Mouse (Mus musculus): ENCODE data around the gene Neto2. TPM values are rescaled to one million over a fixed set of nuclear protein-coding genes. Genes with fewer than 3 reads are reported as not detected.
"Not testable (repeated sequence)": the region's sequence is repeated elsewhere in the genome, so short reads cannot be mapped to it uniquely, and the experiment has no call there.

Neto2 gene
- polyA plus RNA-seq, 1 experiment from 2014 or later, result 15.6 TPM

GRCm38 (mm10) chr8:85661995-85662394 is 38.7 kb downstream of the Neto2 start:
- no peaks in the 10 kb centered on the region for H3K4me1 ChIP-seq (ENCODE audit: control insufficient read depth, insufficient read depth, low read length)
- H3K9me3 ChIP-seq (ENCODE audit: control insufficient read depth, low read depth, low read length), result no peaks in the 10 kb centered on the region
- H3K36me3 ChIP-seq (ENCODE audit: control insufficient read depth, insufficient read depth, low read length), result no peaks in the 10 kb centered on the region
- WGBS, result 62% methylated on average over 5 of the region's 5 CpGs
- H3K27me3 ChIP-seq (ENCODE audit: control insufficient read depth, insufficient read depth, low read length), result no peaks in the 10 kb centered on the region
- no peak overlapping the region for H3K9ac ChIP-seq (replicated peaks; ENCODE audit: low read depth, low read length)
- no peak for ATAC-seq (ENCODE audit: insufficient number of reproducible peaks, insufficient read depth, low FRiP score, low read depth)
- H3K4me3 ChIP-seq (ENCODE audit: low read depth, low read length), result no peak overlapping the region
- H3K4me2 ChIP-seq (replicated peaks; ENCODE audit: low read depth, low read length), result no peak overlapping the region
- no peak overlapping the region for H3K27ac ChIP-seq (ENCODE audit: low read length)

GRCm38 (mm10) chr8:85651201-85651600 is 49.5 kb downstream of the Neto2 start:
- peaks cover 4% of the 10 kb centered on the region; the same call in 1 of the 2 replicates for H3K36me3 ChIP-seq (ENCODE audit: control insufficient read depth, insufficient read depth, low read length)
- H3K9ac ChIP-seq (replicated peaks; ENCODE audit: low read depth, low read length), result no peak overlapping the region
- no peaks in the 10 kb centered on the region for H3K27me3 ChIP-seq (ENCODE audit: control insufficient read depth, insufficient read depth, low read length)
- H3K4me3 ChIP-seq (ENCODE audit: low read depth, low read length), result no peak overlapping the region
- no peaks in the 10 kb centered on the region for H3K9me3 ChIP-seq (ENCODE audit: control insufficient read depth, low read depth, low read length)
- WGBS, result 83% methylated on average over 2 of the region's 2 CpGs
- H3K4me1 ChIP-seq (ENCODE audit: control insufficient read depth, insufficient read depth, low read length), result no peaks in the 10 kb centered on the region
- ATAC-seq (ENCODE audit: insufficient number of reproducible peaks, insufficient read depth, low FRiP score, low read depth), result no peak
- H3K27ac ChIP-seq (ENCODE audit: low read length), result no peak overlapping the region
- no peak overlapping the region for H3K4me2 ChIP-seq (replicated peaks; ENCODE audit: low read depth, low read length)

GRCm38 (mm10) chr8:85648553-85648952 is 52.2 kb downstream of the Neto2 start:
- no peak for ATAC-seq (ENCODE audit: insufficient number of reproducible peaks, insufficient read depth, low FRiP score, low read depth)

GRCm38 (mm10) chr8:85644921-85645665 is 55.6 kb downstream of the Neto2 start:
- Histone ChIP-seq H3K4me1 (ENCODE audit: control insufficient read depth, insufficient read depth, low read length) (no peaks in the 10 kb centered on the region), H3K27me3 (ENCODE audit: control insufficient read depth, insufficient read depth, low read length) (no peaks in the 10 kb centered on the region), H3K4me2 (replicated peaks; ENCODE audit: low read depth, low read length) (no peak overlapping the region), H3K9ac (replicated peaks; ENCODE audit: low read depth, low read length) (no peak overlapping the region), H3K9me3 (ENCODE audit: control insufficient read depth, low read depth, low read length) (no peaks in the 10 kb centered on the region), H3K27ac (ENCODE audit: low read length) (no peak overlapping the region), H3K36me3 (ENCODE audit: control insufficient read depth, insufficient read depth, low read length) (peaks cover 4% of the 10 kb centered on the region), H3K4me3 (ENCODE audit: low read depth, low read length) (no peak overlapping the region)
- WGBS, result 86% methylated on average over 4 of the region's 4 CpGs
- no peak for ATAC-seq (ENCODE audit: insufficient number of reproducible peaks, insufficient read depth, low FRiP score, low read depth)

More at GRCm38 (mm10) chr8:85648553-85648952, 52.2 kb downstream of the Neto2 start:
- Histone ChIP-seq H3K4me3 (ENCODE audit: low read depth, low read length) (no peak overlapping the region), H3K4me1 (ENCODE audit: control insufficient read depth, insufficient read depth, low read length) (no peaks in the 10 kb centered on the region), H3K27me3 (ENCODE audit: control insufficient read depth, insufficient read depth, low read length) (no peaks in the 10 kb centered on the region), H3K4me2 (replicated peaks; ENCODE audit: low read depth, low read length) (no peak overlapping the region), H3K9me3 (ENCODE audit: control insufficient read depth, low read depth, low read length) (no peaks in the 10 kb centered on the region), H3K9ac (replicated peaks; ENCODE audit: low read depth, low read length) (no peak overlapping the region), H3K27ac (ENCODE audit: low read length) (no peak overlapping the region), H3K36me3 (ENCODE audit: control insufficient read depth, insufficient read depth, low read length) (peaks cover 4% of the 10 kb centered on the region)

GRCm38 (mm10) chr8:85624450-85624849 is 76.3 kb downstream of the Neto2 start:
- no peak overlapping the region for H3K27ac ChIP-seq (ENCODE audit: low read length)
- no peak overlapping the region for H3K9ac ChIP-seq (replicated peaks; ENCODE audit: low read depth, low read length)
- 89% methylated on average over 6 of the region's 6 CpGs for WGBS
- H3K9me3 ChIP-seq (ENCODE audit: control insufficient read depth, low read depth, low read length), result no peaks in the 10 kb centered on the region
- H3K27me3 ChIP-seq (ENCODE audit: control insufficient read depth, insufficient read depth, low read length), result no peaks in the 10 kb centered on the region
- no peak overlapping the region for H3K4me2 ChIP-seq (replicated peaks; ENCODE audit: low read depth, low read length)
- H3K4me1 ChIP-seq (ENCODE audit: control insufficient read depth, insufficient read depth, low read length), result no peaks in the 10 kb centered on the region
- H3K36me3 ChIP-seq (ENCODE audit: control insufficient read depth, insufficient read depth, low read length), result no peaks in the 10 kb centered on the region
- no peak for ATAC-seq (ENCODE audit: insufficient number of reproducible peaks, insufficient read depth, low FRiP score, low read depth)
- H3K4me3 ChIP-seq (ENCODE audit: low read depth, low read length), result no peak overlapping the region

GRCm38 (mm10) chr8:85623246-85623645 is 77.5 kb downstream of the Neto2 start:
- no peak overlapping the region for H3K4me2 ChIP-seq (replicated peaks; ENCODE audit: low read depth, low read length)
- no peak overlapping the region for H3K9ac ChIP-seq (replicated peaks; ENCODE audit: low read depth, low read length)
- 89% methylated on average over 5 of the region's 5 CpGs for WGBS
- ATAC-seq (ENCODE audit: insufficient number of reproducible peaks, insufficient read depth, low FRiP score, low read depth), result no peak
- H3K27ac ChIP-seq (ENCODE audit: low read length), result no peak overlapping the region
- H3K27me3 ChIP-seq (ENCODE audit: control insufficient read depth, insufficient read depth, low read length), result no peaks in the 10 kb centered on the region
- H3K9me3 ChIP-seq (ENCODE audit: control insufficient read depth, low read depth, low read length), result no peaks in the 10 kb centered on the region
- H3K4me1 ChIP-seq (ENCODE audit: control insufficient read depth, insufficient read depth, low read length), result no peaks in the 10 kb centered on the region
- no peaks in the 10 kb centered on the region for H3K36me3 ChIP-seq (ENCODE audit: control insufficient read depth, insufficient read depth, low read length)
- no peak overlapping the region for H3K4me3 ChIP-seq (ENCODE audit: low read depth, low read length)

- Histone ChIP-seq H3K4me3 (ENCODE audit: low read depth, low read length) (no peak overlapping the region), H3K4me1 (ENCODE audit: control insufficient read depth, insufficient read depth, low read length) (no peaks in the 10 kb centered on the region), H3K27ac (ENCODE audit: low read length) (no peak overlapping the region), H3K27me3 (ENCODE audit: control insufficient read depth, insufficient read depth, low read length) (no peaks in the 10 kb centered on the region), H3K9ac (replicated peaks; ENCODE audit: low read depth, low read length) (no peak overlapping the region), H3K4me2 (replicated peaks; ENCODE audit: low read depth, low read length) (no peak overlapping the region), H3K36me3 (ENCODE audit: control insufficient read depth, insufficient read depth, low read length) (no peaks in the 10 kb centered on the region), H3K9me3 (ENCODE audit: control insufficient read depth, low read depth, low read length) (no peaks in the 10 kb centered on the region)
- no peak for ATAC-seq (ENCODE audit: insufficient number of reproducible peaks, insufficient read depth, low FRiP score, low read depth)
- 83% methylated on average over 3 of the region's 3 CpGs for WGBS
Measured at GRCm38 (mm10) chr8:85618789-85619188, 81.9 kb downstream of the Neto2 start.

- H3K36me3 ChIP-seq (ENCODE audit: control insufficient read depth, insufficient read depth, low read length); H3K9me3 ChIP-seq (ENCODE audit: control insufficient read depth, low read depth, low read length); ATAC-seq (ENCODE audit: insufficient number of reproducible peaks, insufficient read depth, low FRiP score, low read depth); H3K4me2 ChIP-seq (replicated peaks; ENCODE audit: low read depth, low read length); H3K27ac ChIP-seq (ENCODE audit: low read length); H3K4me3 ChIP-seq (ENCODE audit: low read depth, low read length); H3K9ac ChIP-seq (replicated peaks; ENCODE audit: low read depth, low read length); H3K4me1 ChIP-seq (ENCODE audit: control insufficient read depth, insufficient read depth, low read length); H3K27me3 ChIP-seq (ENCODE audit: control insufficient read depth, insufficient read depth, low read length): not testable (repeated sequence)
- 90% methylated on average over 3 of the region's 3 CpGs for WGBS
Measured at GRCm38 (mm10) chr8:85617125-85617524, 83.6 kb downstream of the Neto2 start.

- no peaks in the 10 kb centered on the region for H3K4me1 ChIP-seq (ENCODE audit: control insufficient read depth, insufficient read depth, low read length)
- H3K9ac ChIP-seq (replicated peaks; ENCODE audit: low read depth, low read length), result no peak overlapping the region
- 79% methylated on average over 2 of the region's 2 CpGs for WGBS
- H3K27ac ChIP-seq (ENCODE audit: low read length), result no peak overlapping the region
- ATAC-seq (ENCODE audit: insufficient number of reproducible peaks, insufficient read depth, low FRiP score, low read depth), result no peak
- no peaks in the 10 kb centered on the region for H3K36me3 ChIP-seq (ENCODE audit: control insufficient read depth, insufficient read depth, low read length)
- no peak overlapping the region for H3K4me2 ChIP-seq (replicated peaks; ENCODE audit: low read depth, low read length)
- no peak overlapping the region for H3K4me3 ChIP-seq (ENCODE audit: low read depth, low read length)
- no peaks in the 10 kb centered on the region for H3K27me3 ChIP-seq (ENCODE audit: control insufficient read depth, insufficient read depth, low read length)
- H3K9me3 ChIP-seq (ENCODE audit: control insufficient read depth, low read depth, low read length), result no peaks in the 10 kb centered on the region
Measured at GRCm38 (mm10) chr8:85608836-85609235, 91.9 kb downstream of the Neto2 start.
